In the genomic region with DNA sequence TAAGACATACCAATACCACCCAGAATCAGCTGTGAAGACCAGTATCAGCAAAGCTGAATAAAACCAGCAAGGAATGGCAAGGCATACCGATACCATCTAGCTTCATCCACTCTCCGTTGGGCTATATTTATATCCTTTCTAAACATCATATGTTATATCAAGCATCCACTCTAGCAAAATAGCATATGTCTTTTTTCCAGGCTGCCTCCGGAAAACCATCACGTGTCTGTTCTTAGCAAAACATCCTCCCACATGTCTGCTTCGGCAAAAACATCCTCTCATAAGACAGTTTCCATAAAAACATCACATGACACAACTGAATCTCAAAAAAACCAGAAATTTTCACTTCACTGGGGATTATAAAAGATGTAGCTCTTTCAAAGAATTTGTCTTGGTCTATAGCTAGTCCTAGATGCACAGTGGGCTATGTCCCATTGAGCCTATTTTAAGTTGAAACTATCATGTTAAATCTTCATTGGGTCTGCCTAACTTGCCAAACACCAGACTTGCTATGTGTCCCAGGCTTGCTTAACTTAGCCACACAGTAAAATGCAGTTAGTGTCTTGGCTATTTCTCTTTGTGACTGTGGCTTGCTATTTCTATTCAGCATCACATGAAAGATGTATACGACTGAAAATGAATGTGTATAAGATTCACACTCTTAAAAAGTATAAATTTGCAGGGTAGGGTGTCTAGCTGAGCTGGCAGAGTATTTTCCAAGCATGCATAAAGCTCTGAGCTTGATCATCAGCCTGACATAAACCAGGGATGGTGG, we compare ENCODE assay signal across 17 mouse cellular contexts.
DNase-seq lines count a peak whose midpoint lies in the region; ATAC-seq lines count a peak whose summit lies in the region.
"Had no signal": no experiment of that assay in that cellular context is flagged by ENCODE, and none has a peak within 500 bp of the region (broad histone marks: within the 10 kb centered on the region; RNA-seq: fewer than 3 reads in every experiment).

No protein-coding gene starts in this region.

- peak; percentile 52 for ATAC-seq in frontal cortex, adult (ENCODE audit: low TSS enrichment)
- ATAC-seq: forebrain, embryonic 15.5 days; intestine, embryonic 16.5 days had no signal

- intact Hi-C loops in left cerebral cortex, postnatal 36 days (cut with DNase I) = no loop called here

- DNase-seq in frontal cortex, postnatal 25 days (ENCODE audit: low spot score in 2 of 2) = no peak
- DNase-seq in brain, adult 2 months (ENCODE audit: low read depth, low spot score) = peak; percentile 31
- peak; percentile 55 for DNase-seq in induced T-regulatory cell, adult 2 months (ENCODE audit: low read depth)
- DNase-seq in left cerebral cortex, postnatal 36 days (ENCODE audit: low spot score in 2 of 2) = no peak
- no peak for DNase-seq in layer of hippocampus, adult 9-10 months (ENCODE audit: low spot score)
- DNase-seq: adrenal gland, adult 2 months; adrenal gland, postnatal 14 days; cerebellum, adult 11 months; cerebellum, adult 2 months; cerebellum, adult 9-11 months; cerebellum, postnatal 25 days; gastrocnemius, postnatal 25 days; heart, adult 2 months; kidney, adult 18-20 months had no signal

Comparison
In these comparisons a context has a peak if more than half of its experiments do, and no peak if none do; other contexts are left out.
1. DNase-seq: peak in brain, adult 2 months (single experiment) and induced T-regulatory cell, adult 2 months (single experiment); none in frontal cortex, postnatal 25 days (0 of 2), left cerebral cortex, postnatal 36 days (0 of 2) and layer of hippocampus, adult 9-10 months (single experiment).